Mouse (Mus musculus): Measurements from ENCODE around the gene Slc22a1.
A peak's percentile ranks its signal among the peaks of the same experiment; 100 is the strongest.
"Not testable (repeated sequence)": the region's sequence is repeated elsewhere in the genome, so short reads cannot be mapped to it uniquely, and the experiment has no call there.

Gene Slc22a1

GRCm38 (mm10) chr17:12684928-12685624 is 9.4 kb upstream of the Slc22a1 start:
- no peak for DNase-seq (ENCODE audit: low spot score)

GRCm38 (mm10) chr17:12684412-12684811 is 8.8 kb upstream of the Slc22a1 start:
- DNase-seq (ENCODE audit: low spot score) = no peak

GRCm38 (mm10) chr17:12683582-12683981 is 8.0 kb upstream of the Slc22a1 start:
- DNase-seq (ENCODE audit: low spot score) = no peak

GRCm38 (mm10) chr17:12678261-12678660 is 2.6 kb upstream of the Slc22a1 start:
- no peak for DNase-seq (ENCODE audit: low spot score)

- no peak for DNase-seq (ENCODE audit: low spot score)
These were observed 1.5 kb upstream of the Slc22a1 start for GRCm38 (mm10) chr17:12677139-12677538.

- DNase-seq (ENCODE audit: low spot score) = not testable (repeated sequence)
These were observed 649 bp downstream of the Slc22a1 start for GRCm38 (mm10) chr17:12674980-12675379.

- DNase-seq (ENCODE audit: low spot score) = no peak
These were observed 1.8 kb downstream of the Slc22a1 start for GRCm38 (mm10) chr17:12673871-12674270.

- no peak for DNase-seq (ENCODE audit: low spot score)
These were observed 3.3 kb downstream of the Slc22a1 start for GRCm38 (mm10) chr17:12672285-12672790.

- DNase-seq (ENCODE audit: low spot score) = peak; percentile 68
These were observed 4.5 kb downstream of the Slc22a1 start for GRCm38 (mm10) chr17:12671029-12671605.

- no peak for DNase-seq (ENCODE audit: low spot score)
These were observed 6.3 kb downstream of the Slc22a1 start for GRCm38 (mm10) chr17:12669363-12669679.

- peak; percentile 80 for DNase-seq (ENCODE audit: low spot score)
These were observed 6.9 kb downstream of the Slc22a1 start for GRCm38 (mm10) chr17:12668478-12669362.

GRCm38 (mm10) chr17:12664156-12664555 is 11.5 kb downstream of the Slc22a1 start:
- DNase-seq (ENCODE audit: low spot score) = no peak

- DNase-seq (ENCODE audit: low spot score) = no peak
These were observed 14.9 kb downstream of the Slc22a1 start for GRCm38 (mm10) chr17:12660572-12661260.

GRCm38 (mm10) chr17:12659233-12659632 is 16.4 kb downstream of the Slc22a1 start:
- no peak for DNase-seq (ENCODE audit: low spot score)

GRCm38 (mm10) chr17:12658784-12659183 is 16.8 kb downstream of the Slc22a1 start:
- no peak for DNase-seq (ENCODE audit: low spot score)

GRCm38 (mm10) chr17:12655826-12656225 is 19.8 kb downstream of the Slc22a1 start:
- DNase-seq (ENCODE audit: low spot score) = no peak

- DNase-seq (ENCODE audit: low spot score) = no peak
These were observed 21.6 kb downstream of the Slc22a1 start for GRCm38 (mm10) chr17:12654061-12654460.

GRCm38 (mm10) chr17:12652604-12653003 is 23.0 kb downstream of the Slc22a1 start:
- no peak for DNase-seq (ENCODE audit: low spot score)

GRCm38 (mm10) chr17:12645461-12645860 is 30.2 kb downstream of the Slc22a1 start:
- DNase-seq (ENCODE audit: low spot score) = no peak

- no peak for DNase-seq (ENCODE audit: low spot score)
These were observed 34.5 kb downstream of the Slc22a1 start for GRCm38 (mm10) chr17:12641087-12641486.

- DNase-seq (ENCODE audit: low spot score) = no peak
These were observed 36.0 kb downstream of the Slc22a1 start for GRCm38 (mm10) chr17:12639585-12639984.

GRCm38 (mm10) chr17:12634814-12635213 is 40.8 kb downstream of the Slc22a1 start:
- no peak for DNase-seq (ENCODE audit: low spot score)

Measured in yolk sac, embryonic 10.5 days (tissue).